Mouse (Mus musculus) midbrain, postnatal 0 days (tissue): Measurements from ENCODE around the gene Fam160b1. TPM values are rescaled to one million over a fixed set of nuclear protein-coding genes. Genes with fewer than 3 reads are reported as not detected.
A peak's percentile ranks its signal among the peaks of the same experiment; 100 is the strongest.

ENCODE experiments used
- ATAC-seq: fragments of 200-750 bp; cut with Nextera tagmentation; 2 replicates; pipeline ENCODE4 v1.8.0; 2017; ENCODE audit warnings: moderate number of reproducible peaks, mild to moderate bottlenecking, moderate TSS enrichment, moderate library complexity; ENCODE audit not compliant: low FRiP score
- DNase-seq: peaks from one replicate; pipeline ENCODE4 v3.0.0-alpha.2; 2015; ENCODE audit warnings: low spot score
- H3K27ac ChIP-seq: fragments of 300-500 bp; sonication (generic); 2 replicates; pipeline ENCODE4 v1.5.1; 2014; ENCODE audit warnings: low read depth, mild to moderate bottlenecking, low read length, mixed read lengths
- H3K27me3 ChIP-seq: fragments of 300-500 bp; sonication (generic); 2 replicates; pipeline ENCODE4 v1.6.1; 2014; ENCODE audit warnings: low read length, control low read depth, mixed read lengths; ENCODE audit not compliant: insufficient read depth
- H3K36me3 ChIP-seq: fragments of 300-500 bp; sonication (generic); 2 replicates; pipeline ENCODE4 v1.6.1; 2014; ENCODE audit warnings: low read length, control low read depth, mixed read lengths; ENCODE audit not compliant: insufficient read depth
- H3K4me1 ChIP-seq: fragments of 300-500 bp; sonication (generic); 2 replicates; pipeline ENCODE4 v1.6.1; 2014; ENCODE audit warnings: mild to moderate bottlenecking, control low read depth, antibody characterized with exemption, low read length, mixed read lengths; ENCODE audit not compliant: insufficient read depth
- H3K4me2 ChIP-seq: fragments of 300-500 bp; sonication (generic); 2 replicates; pipeline ENCODE4 v1.6.1; 2014; ENCODE audit warnings: low read depth, mild to moderate bottlenecking, low read length, mixed read lengths; ENCODE audit not compliant: poor library complexity, severe bottlenecking
- H3K4me3 ChIP-seq: fragments of 300-500 bp; sonication (generic); 2 replicates; pipeline ENCODE4 v1.5.1; 2014; ENCODE audit warnings: low read depth, mild to moderate bottlenecking, low read length, moderate library complexity
- H3K9ac ChIP-seq: fragments of 300-500 bp; sonication (generic); replicated peaks from 2 replicates; pipeline ENCODE4 v1.6.1; 2014; ENCODE audit warnings: mild to moderate bottlenecking, low read length, moderate library complexity, mixed read lengths; ENCODE audit not compliant: poor library complexity, severe bottlenecking
- H3K9me3 ChIP-seq: fragments of 300-500 bp; sonication (generic); 2 replicates; pipeline ENCODE4 v1.6.1; 2016; ENCODE audit warnings: low read length, control low read depth
- CTCF ChIP-seq: IDR thresholded peaks from 2 replicates; pipeline ENCODE4 v1.5.1; 2016; ENCODE audit warnings: antibody characterized with exemption, mild to moderate bottlenecking
- WGBS: fragments of 180-500 bp; shearing (Covaris S2); extraction: QIAGEN DNeasy Blood & Tissue Kit; methylation state at CpG from one replicate; pipeline ENCODE4 v1.1.7; 2014; 5-methylcytosine and 5-hydroxymethylcytosine counted together
- polyA plus RNA-seq: library from polyadenylated mRNA; unstranded; fragments of >200 nt; fragmentation: Nextera tagmentation; extraction: Ambion mirVana; gene quantifications from 2 replicates; pipeline ENCODE4 v1.2.1, GENCODE M21; 2015
- total RNA-seq: library from RNA; depleted of rRNA; stranded (reverse); fragments of >200 nt; gene quantifications from 2 replicates; pipeline ENCODE4 v1.2.3, GENCODE M21; 2014

Gene Fam160b1
- total and polyA plus RNA-seq, 2 experiments from 2014 or later, result 11.0 to 19.9 TPM

DNA sequence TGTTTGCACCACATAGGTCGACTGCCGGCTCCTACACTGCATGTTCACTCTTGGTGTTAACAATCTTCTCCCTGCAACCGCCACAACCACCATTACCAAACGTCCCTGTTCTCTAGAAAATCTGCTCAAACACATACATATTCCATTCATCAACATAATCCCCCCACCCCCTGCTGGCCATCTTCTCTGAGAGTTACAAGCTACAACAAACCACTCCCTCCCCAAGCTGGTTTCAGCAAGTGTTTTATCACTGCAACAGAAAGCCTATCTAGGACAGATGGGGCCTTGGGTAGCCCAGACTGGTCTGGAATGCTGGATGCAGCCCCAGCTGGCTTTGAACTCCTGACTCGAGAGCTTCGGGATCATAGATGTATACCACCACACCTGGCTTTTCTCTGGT is 3.2 kb upstream of the Fam160b1 start:
- H3K27ac ChIP-seq, result no peak overlapping the region
- no peak for ATAC-seq
- no peaks in the 10 kb centered on the region for H3K4me1 ChIP-seq
- DNase-seq, result no peak
- H3K4me3 ChIP-seq, result no peak overlapping the region
- H3K9ac ChIP-seq, result no peak overlapping the region
- no peak overlapping the region for H3K4me2 ChIP-seq
- H3K36me3 ChIP-seq, result no peaks in the 10 kb centered on the region
- no peak for TF ChIP-seq CTCF
- no peaks in the 10 kb centered on the region for H3K9me3 ChIP-seq
- WGBS, result 75% methylated on average over 6 of the region's 6 CpGs
- no peaks in the 10 kb centered on the region for H3K27me3 ChIP-seq

DNA sequence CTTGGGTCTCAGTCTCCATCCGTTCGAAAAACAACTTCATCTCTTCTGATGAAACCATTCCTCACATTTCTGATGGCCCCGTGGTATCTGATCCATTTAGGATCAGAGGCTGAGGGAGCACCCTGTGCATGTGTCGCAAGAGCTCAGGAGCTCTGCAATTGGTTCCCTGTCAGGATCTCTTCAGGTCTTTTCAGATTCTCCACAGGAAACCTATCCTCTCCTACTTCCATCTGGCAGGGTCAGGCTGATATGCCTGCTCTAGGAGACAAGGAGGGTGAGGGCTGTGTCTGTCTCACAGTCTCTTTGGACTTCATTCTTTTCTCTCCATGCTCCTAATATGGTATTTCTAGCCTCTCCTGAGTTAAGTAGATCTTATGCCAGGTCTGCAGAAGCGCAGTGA is 2.7 kb upstream of the Fam160b1 start:
- H3K4me2 ChIP-seq, result 0 out of 2 replicates have a peak overlapping the region, but pooled peaks have one; percentile 9
- no peaks in the 10 kb centered on the region for H3K27me3 ChIP-seq
- H3K36me3 ChIP-seq, result no peaks in the 10 kb centered on the region
- ATAC-seq, result no peak
- peaks cover 5% of the 10 kb centered on the region for H3K4me1 ChIP-seq
- no peak for DNase-seq
- H3K27ac ChIP-seq, result no peak overlapping the region
- no peak overlapping the region for H3K9ac ChIP-seq
- no peak overlapping the region for H3K4me3 ChIP-seq
- 83% methylated on average over 5 of the region's 5 CpGs for WGBS
- no peaks in the 10 kb centered on the region for H3K9me3 ChIP-seq
- no peak for TF ChIP-seq CTCF

- Histone ChIP-seq H3K27me3 (no peaks in the 10 kb centered on the region), H3K4me2 (0 out of 2 replicates have a peak overlapping the region, but pooled peaks have one; percentile 9), H3K36me3 (no peaks in the 10 kb centered on the region), H3K9me3 (no peaks in the 10 kb centered on the region), H3K4me3 (no peak overlapping the region), H3K9ac (no peak overlapping the region), H3K4me1 (peaks cover 9% of the 10 kb centered on the region), H3K27ac (no peak overlapping the region)
- no peak for ATAC-seq
- WGBS, result 74% methylated on average over 12 of the region's 12 CpGs
- peak; percentile 39 for DNase-seq
- peak; percentile 65 for TF ChIP-seq CTCF
Observed at GRCm38 (mm10) chr19:57358322-57358721, 2.2 kb upstream of the Fam160b1 start.

DNA sequence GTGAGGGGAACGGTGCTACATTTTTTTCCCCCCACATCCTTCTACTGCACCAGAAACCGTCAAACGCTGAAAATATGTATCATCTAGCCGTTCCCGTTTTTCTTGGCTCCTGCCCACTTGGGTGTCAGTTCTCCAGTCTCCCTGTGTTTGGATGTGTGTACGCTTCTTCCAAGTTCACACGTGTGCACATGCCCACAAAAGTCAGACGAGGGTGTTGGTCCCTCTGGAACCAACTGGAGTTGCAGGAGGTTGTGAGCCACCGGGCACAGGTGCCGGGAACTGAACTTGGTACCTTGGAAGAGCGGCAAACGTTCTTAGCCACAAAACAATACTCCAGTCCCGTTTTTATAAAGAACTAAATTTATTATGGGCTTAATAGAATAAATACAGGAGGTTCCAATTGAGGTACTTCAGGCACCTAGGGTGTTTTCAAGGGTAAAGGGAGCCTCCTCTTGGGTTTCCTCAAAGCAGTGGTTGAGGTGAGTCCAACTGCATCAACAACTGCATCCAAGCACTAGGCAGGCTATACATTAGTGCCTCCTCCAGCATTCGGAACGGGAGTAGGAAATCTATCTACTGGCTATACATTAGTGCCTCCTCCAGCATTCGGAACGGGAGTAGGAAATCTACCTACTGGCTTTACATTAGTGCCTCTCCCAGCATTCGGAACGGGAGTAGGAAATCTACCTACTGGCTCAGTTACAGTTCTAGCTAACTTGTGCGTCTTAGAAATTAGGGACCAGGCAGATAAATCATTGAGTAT is 1.5 kb upstream of the Fam160b1 start:
- no peaks in the 10 kb centered on the region for H3K9me3 ChIP-seq
- DNase-seq, result no peak
- 93% methylated on average over 20 of the region's 20 CpGs for whole genome bisulfite sequencing
- no peak overlapping the region for H3K27ac ChIP-seq
- peaks cover 13% of the 10 kb centered on the region for H3K4me1 ChIP-seq
- H3K4me2 ChIP-seq, result peak overlapping the region; percentile 64
- H3K36me3 ChIP-seq, result no peaks in the 10 kb centered on the region
- H3K4me3 ChIP-seq, result peak overlapping the region; percentile 98; the same call in 1 of the 2 replicates
- TF ChIP-seq CTCF, result no peak
- no peak for ATAC-seq
- H3K27me3 ChIP-seq, result no peaks in the 10 kb centered on the region
- H3K9ac ChIP-seq, result no peak overlapping the region

- peak; percentile 55 for TF ChIP-seq CTCF
- Histone ChIP-seq H3K36me3 (no peaks in the 10 kb centered on the region), H3K9me3 (no peaks in the 10 kb centered on the region), H3K4me2 (peak overlapping the region; percentile 64), H3K27ac (peak overlapping the region; percentile 96), H3K4me3 (peak overlapping the region; percentile 98), H3K4me1 (peaks cover 17% of the 10 kb centered on the region), H3K9ac (0 out of 2 replicates have a peak overlapping the region, but pooled peaks have one; percentile 99), H3K27me3 (no peaks in the 10 kb centered on the region)
- peak; percentile 21 for DNase-seq
- WGBS, result 30% methylated on average over 10 of the region's 10 CpGs
- no peak for ATAC-seq
Observed at GRCm38 (mm10) chr19:57359701-57360326, 666 bp upstream of the Fam160b1 start.
